Comparison of ENCODE assay signal across 25 mouse cellular contexts in genomic region chr12:71149456-71149855, GRCm38 (mm10). TPM values are rescaled to one million over a fixed set of nuclear protein-coding genes. Genes with fewer than 3 reads are reported as not detected.
"Had no signal": no experiment of that assay in that cellular context is flagged by ENCODE, and none has a peak within 500 bp of the region (broad histone marks: within the 10 kb centered on the region; RNA-seq: fewer than 3 reads in every experiment).

No protein-coding gene starts in this region.

- H3K4me1 ChIP-seq: midbrain, embryonic 10.5 days; midbrain, embryonic 13.5 days; midbrain, embryonic 15.5 days; neural tube, embryonic 13.5 days; neural tube, embryonic 15.5 days had no signal

- H3K4me3 ChIP-seq: midbrain, embryonic 10.5 days; midbrain, embryonic 13.5 days; midbrain, embryonic 15.5 days; myocyte; neural tube, embryonic 13.5 days; neural tube, embryonic 15.5 days had no signal

- ATAC-seq: midbrain, embryonic 13.5 days; midbrain, embryonic 15.5 days had no signal

- H3K9me3 ChIP-seq: midbrain, embryonic 10.5 days; midbrain, embryonic 13.5 days; midbrain, embryonic 15.5 days; neural tube, embryonic 13.5 days; neural tube, embryonic 15.5 days had no signal

- DNase-seq: lung, adult 18-20 months; lung, embryonic 14.5 days; lung, postnatal 10 days; lung, postnatal 4 days; retina, postnatal 1 day; right cerebral cortex, adult 18-20 months; right cerebral cortex, postnatal 25 days; right cerebral cortex, postnatal 4 days; spleen, adult 18-20 months; thymus, adult 18-20 months; thymus, postnatal 14 days; thymus, postnatal 36 days had no signal

- H3K4me2 ChIP-seq: lung, embryonic 14.5 days; midbrain, embryonic 13.5 days; midbrain, embryonic 15.5 days; neural tube, embryonic 13.5 days; neural tube, embryonic 15.5 days had no signal

- H3K27me3 ChIP-seq: midbrain, embryonic 13.5 days; midbrain, embryonic 15.5 days; neural tube, embryonic 13.5 days; neural tube, embryonic 15.5 days had no signal

- H3K9ac ChIP-seq: lung, embryonic 14.5 days; midbrain, embryonic 13.5 days; midbrain, embryonic 15.5 days; neural tube, embryonic 13.5 days; neural tube, embryonic 15.5 days had no signal

- H3K27ac ChIP-seq: midbrain, embryonic 10.5 days; midbrain, embryonic 13.5 days; midbrain, embryonic 15.5 days; neural tube, embryonic 13.5 days; neural tube, embryonic 15.5 days had no signal

RNA-seq across cellular contexts. Expression of gene Tomm20l, which starts 38.2 kb away (rescaled TPM):
- total RNA-seq: megakaryocyte, adult 5-6 weeks; megakaryocyte-erythroid progenitor cell, adult 5-6 weeks had no signal
- polyA plus RNA-seq: liver, embryonic 16.5 days; lung, embryonic 14.5 days; midbrain, embryonic 10.5 days; midbrain, embryonic 15.5 days; myocyte; neural tube, embryonic 11.5 days; neural tube, embryonic 13.5 days; small intestine, adult 2 months; stomach, embryonic 14.5 days; stomach, embryonic 16.5 days had no signal
